Mouse (Mus musculus): ENCODE results near the gene Dennd1a.

Dennd1a gene

GRCm38 (mm10) chr2:38102674-38103073, 184.5 kb downstream of the Dennd1a start:
- DNase-seq = no peak

GRCm38 (mm10) chr2:38100289-38100688, 186.9 kb downstream of the Dennd1a start:
- peak; percentile 33 to 35 for DNase-seq

- DNase-seq = peak; percentile 38 to 47
These were observed 187.9 kb downstream of the Dennd1a start for GRCm38 (mm10) chr2:38099120-38099773.

- DNase-seq = no peak
These were observed 189.7 kb downstream of the Dennd1a start for GRCm38 (mm10) chr2:38097469-38097868.

- DNase-seq = no peak
These were observed 190.9 kb downstream of the Dennd1a start for GRCm38 (mm10) chr2:38096328-38096727.

GRCm38 (mm10) chr2:38094380-38095163, 192.6 kb downstream of the Dennd1a start:
- DNase-seq = no peak

GRCm38 (mm10) chr2:38093968-38094367, 193.2 kb downstream of the Dennd1a start:
- no peak for DNase-seq

GRCm38 (mm10) chr2:38093242-38093641, 193.9 kb downstream of the Dennd1a start:
- peak in 1 of 2 experiments; percentile 26 for DNase-seq

- peak in 1 of 2 experiments; percentile 25 for DNase-seq
These were observed 198.8 kb downstream of the Dennd1a start for GRCm38 (mm10) chr2:38088346-38088745.

GRCm38 (mm10) chr2:38085058-38085457, 202.1 kb downstream of the Dennd1a start:
- no peak for DNase-seq

- DNase-seq = peak; percentile 9 to 22
These were observed 203.9 kb downstream of the Dennd1a start for GRCm38 (mm10) chr2:38083251-38083650.

GRCm38 (mm10) chr2:38074495-38074894, 212.7 kb downstream of the Dennd1a start:
- DNase-seq = no peak

- no peak for DNase-seq
These were observed 215.1 kb downstream of the Dennd1a start for GRCm38 (mm10) chr2:38072061-38072460.

- no peak for DNase-seq
These were observed 219.0 kb downstream of the Dennd1a start for GRCm38 (mm10) chr2:38068171-38068572.

GRCm38 (mm10) chr2:38065914-38066313, 221.3 kb downstream of the Dennd1a start:
- DNase-seq = no peak

GRCm38 (mm10) chr2:38064266-38064665, 222.9 kb downstream of the Dennd1a start:
- no peak for DNase-seq

- no peak for DNase-seq
These were observed 225.0 kb downstream of the Dennd1a start for GRCm38 (mm10) chr2:38062156-38062555.

GRCm38 (mm10) chr2:38061474-38061873, 225.7 kb downstream of the Dennd1a start:
- no peak for DNase-seq

- no peak for DNase-seq
These were observed 234.8 kb downstream of the Dennd1a start for GRCm38 (mm10) chr2:38052440-38052839.

GRCm38 (mm10) chr2:38051485-38052085, 235.6 kb downstream of the Dennd1a start:
- DNase-seq = no peak

- no peak for DNase-seq
These were observed 238.2 kb downstream of the Dennd1a start for GRCm38 (mm10) chr2:38048996-38049395.

GRCm38 (mm10) chr2:38045286-38045685, 241.9 kb downstream of the Dennd1a start:
- no peak for DNase-seq

- peak in 1 of 2 experiments; percentile 18 for DNase-seq
These were observed 246.3 kb downstream of the Dennd1a start for GRCm38 (mm10) chr2:38040845-38041244.

GRCm38 (mm10) chr2:38039621-38040020, 247.6 kb downstream of the Dennd1a start:
- no peak for DNase-seq
